Mouse (Mus musculus) layer of hippocampus, postnatal 14 days (tissue): Measurements from ENCODE around the gene Dnah2. TPM values are rescaled to one million over a fixed set of nuclear protein-coding genes. Genes with fewer than 3 reads are reported as not detected.

Experiments used
- DNase-seq, 2 experiments: peaks; one replicate each; pipeline ENCODE4 v3.0.0; 2021 to 2022; ENCODE audit warnings: low spot score in 2 of 2, mixed read lengths in 1 of 2
- total RNA-seq, 2 experiments: library from RNA; stranded (reverse); gene quantifications; 2 replicates each; pipeline ENCODE4 v1.2.3; 2021

Gene Dnah2
- total RNA-seq, 2 experiments from 2014 or later, result 5.8 to 6.3 TPM

- no peak for DNase-seq
These were observed 77.4 kb downstream of the Dnah2 start for GRCm38 (mm10) chr11:69471491-69471890.

GRCm38 (mm10) chr11:69469301-69469700, 79.6 kb downstream of the Dnah2 start:
- no peak for DNase-seq

- no peak for DNase-seq
These were observed 84.9 kb downstream of the Dnah2 start for GRCm38 (mm10) chr11:69463996-69464395.

GRCm38 (mm10) chr11:69461568-69461967, 87.3 kb downstream of the Dnah2 start:
- no peak for DNase-seq

- no peak for DNase-seq
These were observed 89.0 kb downstream of the Dnah2 start for GRCm38 (mm10) chr11:69459883-69460282.

GRCm38 (mm10) chr11:69457006-69457579, 91.8 kb downstream of the Dnah2 start:
- peak; percentile 19 to 49 for DNase-seq

GRCm38 (mm10) chr11:69452114-69452867, 96.6 kb downstream of the Dnah2 start:
- no peak for DNase-seq

- no peak for DNase-seq
These were observed 101.6 kb downstream of the Dnah2 start for GRCm38 (mm10) chr11:69447299-69447698.

- no peak for DNase-seq
These were observed 105.6 kb downstream of the Dnah2 start for GRCm38 (mm10) chr11:69443328-69443727.

GRCm38 (mm10) chr11:69437291-69437690, 111.6 kb downstream of the Dnah2 start:
- no peak for DNase-seq

GRCm38 (mm10) chr11:69433189-69433588, 115.7 kb downstream of the Dnah2 start:
- no peak for DNase-seq

- DNase-seq, result no peak
These were observed 116.3 kb downstream of the Dnah2 start for GRCm38 (mm10) chr11:69432640-69432982.

GRCm38 (mm10) chr11:69431829-69432639, 116.9 kb downstream of the Dnah2 start:
- DNase-seq, result peak; percentile 71 to 87

GRCm38 (mm10) chr11:69430631-69431030, 118.3 kb downstream of the Dnah2 start:
- DNase-seq, result no peak

GRCm38 (mm10) chr11:69429313-69429712, 119.6 kb downstream of the Dnah2 start:
- DNase-seq, result peak in 1 of 2 experiments; percentile 46

- no peak for DNase-seq
These were observed 120.2 kb downstream of the Dnah2 start for GRCm38 (mm10) chr11:69428751-69429150.

- no peak for DNase-seq
These were observed 122.7 kb downstream of the Dnah2 start for GRCm38 (mm10) chr11:69426246-69426645.

GRCm38 (mm10) chr11:69423885-69424284, 125.0 kb downstream of the Dnah2 start:
- no peak for DNase-seq

- DNase-seq, result no peak
These were observed 126.1 kb downstream of the Dnah2 start for GRCm38 (mm10) chr11:69422842-69423241.

- DNase-seq, result no peak
These were observed 127.6 kb downstream of the Dnah2 start for GRCm38 (mm10) chr11:69421131-69421977.

GRCm38 (mm10) chr11:69420554-69421000, 128.3 kb downstream of the Dnah2 start:
- DNase-seq, result no peak
